Mouse (Mus musculus): Measurements from ENCODE around the gene Ccdc3.

DNA sequence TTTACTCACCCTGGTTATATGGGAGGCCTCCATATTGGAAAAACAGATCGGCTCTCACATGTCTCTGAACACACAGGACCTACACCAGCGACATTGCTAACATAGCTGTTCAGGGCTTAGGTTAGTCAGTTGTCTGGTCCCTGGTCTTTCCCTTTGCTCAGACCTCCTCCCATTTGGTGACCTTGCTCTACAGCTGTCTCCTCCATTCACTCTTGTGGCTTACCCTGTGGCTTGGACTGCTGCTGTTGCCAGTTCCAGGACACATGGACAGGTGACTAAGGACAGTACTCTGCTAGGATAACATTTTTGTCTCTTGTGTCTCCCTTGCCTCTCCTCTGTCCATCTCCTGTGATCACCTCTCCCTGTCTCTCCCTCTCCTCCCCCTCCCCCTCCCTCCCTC, 29.2 kb downstream of the Ccdc3 start:
- TF ChIP-seq CTCF (IDR thresholded peaks at IDR 0.05; ENCODE audit: control insufficient read depth, insufficient read depth, low read length) (no peak), POLR2A (IDR thresholded peaks at IDR 0.05; ENCODE audit: borderline replicate concordance, control insufficient read depth, low read depth, low read length) (no peak)

Data from bone marrow, adult 2 months (tissue).